In the genomic region with DNA sequence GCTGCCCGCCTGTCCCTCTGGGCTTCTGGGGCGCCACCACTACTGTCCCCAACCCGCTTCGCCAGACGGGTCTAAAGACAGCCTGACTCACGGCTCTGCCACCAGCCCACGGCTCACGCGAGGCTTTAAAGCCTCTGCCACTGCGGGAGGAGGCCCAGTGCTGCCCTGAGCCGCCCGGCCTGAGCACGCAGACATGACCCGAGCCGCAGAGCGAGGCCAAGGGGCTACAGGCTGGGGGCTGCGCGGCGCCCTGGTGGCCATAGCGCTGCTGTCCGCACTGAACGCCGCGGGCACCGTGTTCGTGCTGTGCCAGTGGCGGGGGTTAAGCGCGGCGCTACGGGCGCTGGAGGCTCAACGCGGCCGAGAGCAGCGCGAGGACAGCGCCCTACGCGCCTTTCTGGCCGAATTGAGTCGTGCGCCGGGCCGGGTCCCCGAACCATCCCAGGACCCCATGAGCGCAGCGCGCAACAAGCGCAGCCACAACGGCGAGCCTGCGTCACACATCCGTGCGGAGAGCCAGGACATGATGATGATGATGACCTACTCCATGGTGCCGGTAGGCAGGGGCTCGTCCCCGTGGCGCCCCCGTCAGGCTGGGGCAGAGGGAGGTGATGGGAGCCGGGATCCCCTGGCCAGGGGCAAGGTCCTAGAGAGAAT, we compare ENCODE assay signal across 8 mouse cellular contexts. TPM values are rescaled to one million over a fixed set of nuclear protein-coding genes. Genes with fewer than 3 reads are reported as not detected.
DNase-seq lines count a peak whose midpoint lies in the region; ATAC-seq lines count a peak whose summit lies in the region.

A gene (plus strand): TSS at position 156 of the 657 bp plus-strand sequence.

- H3K27ac ChIP-seq in heart, embryonic 13.5 days (replicated peaks): no peak within 1 kb of the TSS
- H3K27ac ChIP-seq in embryonic facial prominence, embryonic 13.5 days: no peak within 1 kb of the TSS
- H3K27ac ChIP-seq in intestine, embryonic 16.5 days (ENCODE audit: low read length): no peak within 1 kb of the TSS

- H3K9ac ChIP-seq in heart, embryonic 13.5 days: no peak within 1 kb of the TSS
- peak within 1 kb of the TSS; percentile 69 for H3K9ac ChIP-seq in embryonic facial prominence, embryonic 13.5 days
- 0 out of 2 replicates have a peak within 1 kb of the TSS, but pooled peaks have one; percentile 3 for H3K9ac ChIP-seq in intestine, embryonic 16.5 days (ENCODE audit: low read depth, low read length)

- no peak for ATAC-seq in heart, embryonic 13.5 days (ENCODE audit: extremely low read depth, insufficient number of reproducible peaks, low FRiP score, low TSS enrichment)
- peak; percentile 59; the same call in 1 of the 2 replicates for ATAC-seq in embryonic facial prominence, embryonic 13.5 days (ENCODE audit: insufficient number of reproducible peaks, insufficient read depth, low FRiP score, low TSS enrichment, low read depth)
- no peak for ATAC-seq in intestine, embryonic 16.5 days

- H3K9me3 ChIP-seq in heart, embryonic 13.5 days: no peaks in the 10 kb centered on the region
- no peaks in the 10 kb centered on the region for H3K9me3 ChIP-seq in embryonic facial prominence, embryonic 13.5 days
- no peaks in the 10 kb centered on the region for H3K9me3 ChIP-seq in intestine, embryonic 16.5 days (ENCODE audit: control insufficient read depth, low read length)

- peak within 1 kb of the TSS; percentile 72 for H3K4me2 ChIP-seq in heart, embryonic 13.5 days
- H3K4me2 ChIP-seq in embryonic facial prominence, embryonic 13.5 days: peak within 1 kb of the TSS; percentile 91
- H3K4me2 ChIP-seq in intestine, embryonic 16.5 days (ENCODE audit: low read depth, low read length): peak within 1 kb of the TSS; percentile 55

- peak within 1 kb of the TSS; percentile 46 for H3K4me3 ChIP-seq in heart, embryonic 13.5 days
- H3K4me3 ChIP-seq in embryonic facial prominence, embryonic 13.5 days: peak within 1 kb of the TSS; percentile 48
- H3K4me3 ChIP-seq in intestine, embryonic 16.5 days (ENCODE audit: low read length): peak within 1 kb of the TSS; percentile 37

- WGBS in heart, embryonic 13.5 days: 4% methylated on average over 61 of the region's 61 CpGs
- WGBS in embryonic facial prominence, embryonic 13.5 days: 3% methylated on average over 61 of the region's 61 CpGs
- WGBS in intestine, embryonic 16.5 days: 3% methylated on average over 57 of the region's 61 CpGs

- no peak for DNase-seq in heart, postnatal 25 days (ENCODE audit: low spot score)
- DNase-seq in Muller cell, postnatal 12 days (ENCODE audit: inconsistent ontology term): peak; percentile 45
- DNase-seq in neural tube, embryonic 10.5 days (ENCODE audit: extremely low spot score, low spot score): peak; percentile 52
- no peak for DNase-seq in spleen, postnatal 10 days (ENCODE audit: low spot score in 2 of 2)
- no peak for DNase-seq in urinary bladder, postnatal 4 days (ENCODE audit: low spot score in 2 of 2)

- intact Hi-C loops in heart, postnatal 25 days (cut with DNase I): no loop called here

- peaks cover 5% of the 10 kb centered on the region for H3K4me1 ChIP-seq in heart, embryonic 13.5 days
- H3K4me1 ChIP-seq in embryonic facial prominence, embryonic 13.5 days: peaks cover 12% of the 10 kb centered on the region
- H3K4me1 ChIP-seq in intestine, embryonic 16.5 days (ENCODE audit: control insufficient read depth, insufficient read depth, low read length): no peaks in the 10 kb centered on the region

- peaks cover 57% of the 10 kb centered on the region for H3K27me3 ChIP-seq in heart, embryonic 13.5 days (replicated peaks)
- peaks cover 43% of the 10 kb centered on the region for H3K27me3 ChIP-seq in embryonic facial prominence, embryonic 13.5 days
- peaks cover 22% of the 10 kb centered on the region for H3K27me3 ChIP-seq in intestine, embryonic 16.5 days (replicated peaks; ENCODE audit: control insufficient read depth, insufficient read depth, low read length)

- H3K36me3 ChIP-seq in heart, embryonic 13.5 days: no peaks in the 10 kb centered on the region
- no peaks in the 10 kb centered on the region for H3K36me3 ChIP-seq in embryonic facial prominence, embryonic 13.5 days
- no peaks in the 10 kb centered on the region for H3K36me3 ChIP-seq in intestine, embryonic 16.5 days (ENCODE audit: control insufficient read depth, insufficient read depth, low read length)

RNA-seq across cellular contexts. Expression of the gene that starts here (rescaled TPM):
- polyA plus RNA-seq in heart, embryonic 13.5 days (2015; fragmentation: Nextera tagmentation; extraction: Ambion mirVana): not detected in 2 replicates
- total RNA-seq in heart, postnatal 25 days (2021): under 1 TPM; 0.06 to 0.08 TPM
- 0.73 and 1.1 TPM in 2 replicates for polyA plus RNA-seq in embryonic facial prominence, embryonic 13.5 days (2015; fragmentation: Nextera tagmentation; extraction: Ambion mirVana)
- polyA plus RNA-seq in intestine, embryonic 16.5 days (2015; fragmentation: Nextera tagmentation; extraction: Ambion mirVana): not detected in 2 replicates

Comparison
In these comparisons a context has a peak if more than half of its experiments do, and no peak if none do; other contexts are left out.
1. DNase-seq: peak in Muller cell, postnatal 12 days (single experiment) and neural tube, embryonic 10.5 days (single experiment); none in heart, postnatal 25 days (single experiment), spleen, postnatal 10 days (0 of 2) and urinary bladder, postnatal 4 days (0 of 2).
2. Peak in every context shown above with its lines, with median percentiles within 50 percentile points of each other: H3K4me2 ChIP-seq and H3K4me3 ChIP-seq.